Mouse (Mus musculus): ENCODE results near the gene Mslnl.

The Mslnl gene

GRCm38 (mm10) chr17:25748238-25748637 lies 12.4 kb downstream of the Mslnl start:
- no peak for DNase-seq

DNA sequence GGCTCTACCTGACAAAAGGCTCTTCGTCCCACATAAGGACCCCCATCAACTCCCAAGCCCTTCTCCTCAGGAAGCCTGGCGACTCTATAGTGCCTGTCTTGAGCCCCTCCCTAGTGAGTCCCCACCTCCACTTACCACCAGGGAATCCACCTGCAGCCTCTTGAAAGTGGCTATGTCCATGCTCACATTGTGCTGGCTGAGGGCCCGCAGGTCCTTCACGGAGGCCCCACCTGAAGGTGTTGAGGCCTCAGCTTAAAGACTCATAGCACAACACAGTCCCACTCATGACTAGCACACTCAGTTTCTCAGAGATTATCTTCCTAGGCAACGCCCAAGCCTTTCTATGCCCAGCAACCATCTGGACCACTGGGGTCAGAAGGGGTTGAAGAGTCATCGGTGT lies 13.5 kb downstream of the Mslnl start:
- no peak for DNase-seq

DNA sequence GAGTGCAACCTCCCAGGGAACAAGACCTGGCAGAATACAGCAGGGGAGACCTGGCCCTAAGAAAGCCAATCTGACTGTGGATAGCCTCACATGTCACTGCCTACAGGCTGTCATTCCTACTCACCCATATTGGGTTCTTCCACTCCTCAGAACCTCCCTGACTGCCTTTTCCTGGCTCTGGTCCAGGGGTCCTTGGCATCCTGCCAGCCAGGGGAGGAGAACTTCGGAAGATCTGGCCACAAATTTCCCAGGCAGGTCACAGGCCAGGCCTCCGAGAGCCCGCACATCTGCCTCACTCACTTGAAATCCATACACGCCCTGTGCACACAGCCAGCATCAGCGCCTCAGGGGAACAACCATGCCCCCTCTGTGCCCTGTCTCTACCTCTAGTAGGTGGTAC lies 15.6 kb downstream of the Mslnl start:
- DNase-seq, result peak in 1 of 2 experiments; percentile 31

GRCm38 (mm10) chr17:25754241-25754640 lies 18.4 kb downstream of the Mslnl start, which contains the start of gene Msln:
Gene Msln (minus strand): TSS chr17:25754378.
- no peak for DNase-seq

GRCm38 (mm10) chr17:25755086-25755485 lies 19.2 kb downstream of the Mslnl start:
- DNase-seq, result no peak

GRCm38 (mm10) chr17:25755627-25756377 lies 20.0 kb downstream of the Mslnl start:
- no peak for DNase-seq

- DNase-seq, result no peak
Observed at GRCm38 (mm10) chr17:25756378-25757242, 20.8 kb downstream of the Mslnl start.

DNA sequence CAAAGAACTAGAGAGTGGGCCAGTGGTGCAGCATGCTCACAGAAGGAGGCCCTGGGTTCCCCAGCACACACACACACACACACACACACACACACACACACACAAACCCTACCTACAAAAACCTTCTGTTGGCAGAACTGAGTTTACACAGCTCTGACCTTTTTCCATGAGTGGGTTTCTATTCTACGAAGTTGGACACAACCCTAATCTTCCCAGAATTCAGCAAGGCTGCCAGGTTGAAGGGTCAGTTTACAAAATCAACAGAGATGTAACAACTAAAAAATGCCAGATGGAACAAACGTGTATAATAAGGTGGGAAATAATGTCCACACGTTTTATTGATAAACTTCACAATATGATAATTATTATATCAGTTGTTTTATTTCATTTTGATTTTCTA lies 21.8 kb downstream of the Mslnl start:
- DNase-seq, result no peak

DNA sequence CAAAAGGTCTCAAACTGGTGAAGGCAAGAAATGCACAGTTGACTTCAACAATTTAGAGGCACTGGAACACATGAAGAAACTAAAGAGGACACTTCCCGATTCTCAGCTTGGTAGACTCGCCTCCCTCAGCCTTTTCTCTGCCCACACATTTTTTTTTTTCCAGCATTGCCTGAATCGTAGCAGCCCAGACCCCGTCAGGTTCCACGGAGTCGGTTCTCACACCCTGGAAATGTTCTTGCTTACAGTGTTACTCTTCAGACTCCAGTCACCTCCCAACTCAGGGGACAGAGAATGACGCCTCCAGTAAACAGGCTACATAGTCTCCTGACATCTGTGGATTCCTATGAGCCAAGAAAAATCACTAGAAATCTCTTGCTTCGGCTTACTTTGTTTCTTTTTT lies 24.3 kb downstream of the Mslnl start:
- DNase-seq, result no peak

- DNase-seq, result no peak
Observed at GRCm38 (mm10) chr17:25761561-25761970, 25.7 kb downstream of the Mslnl start.

DNA sequence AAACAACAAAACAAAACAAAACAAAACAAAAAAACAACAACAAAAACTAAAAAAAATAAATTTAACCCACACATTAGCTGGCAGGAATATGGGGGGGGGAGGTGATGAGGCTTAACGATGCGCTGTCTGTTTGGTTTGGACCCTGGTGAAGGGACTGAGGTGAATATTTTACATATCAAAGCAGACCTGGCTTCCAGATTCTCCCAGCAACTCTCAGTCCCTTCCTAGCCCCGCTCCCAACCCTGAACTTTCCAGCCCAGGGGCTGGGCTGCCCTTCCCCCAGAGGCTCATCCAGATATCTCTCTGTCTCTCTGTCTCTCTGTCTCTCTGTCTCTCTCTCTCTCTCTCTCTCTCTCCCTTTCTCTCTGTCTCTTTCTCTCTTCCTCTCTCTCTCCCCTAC lies 26.7 kb downstream of the Mslnl start:
- no peak for DNase-seq

GRCm38 (mm10) chr17:25765886-25766285 lies 30.0 kb downstream of the Mslnl start:
- DNase-seq, result no peak

GRCm38 (mm10) chr17:25769331-25769730 lies 33.5 kb downstream of the Mslnl start:
- no peak for DNase-seq

GRCm38 (mm10) chr17:25773549-25774120 lies 37.8 kb downstream of the Mslnl start, which contains the start of gene Narfl:
Gene Narfl (plus strand): TSS chr17:25773776.
- peak; percentile 95 to 98 for DNase-seq

GRCm38 (mm10) chr17:25775318-25776062 lies 39.6 kb downstream of the Mslnl start:
- peak; percentile 56 to 60 for DNase-seq

DNA sequence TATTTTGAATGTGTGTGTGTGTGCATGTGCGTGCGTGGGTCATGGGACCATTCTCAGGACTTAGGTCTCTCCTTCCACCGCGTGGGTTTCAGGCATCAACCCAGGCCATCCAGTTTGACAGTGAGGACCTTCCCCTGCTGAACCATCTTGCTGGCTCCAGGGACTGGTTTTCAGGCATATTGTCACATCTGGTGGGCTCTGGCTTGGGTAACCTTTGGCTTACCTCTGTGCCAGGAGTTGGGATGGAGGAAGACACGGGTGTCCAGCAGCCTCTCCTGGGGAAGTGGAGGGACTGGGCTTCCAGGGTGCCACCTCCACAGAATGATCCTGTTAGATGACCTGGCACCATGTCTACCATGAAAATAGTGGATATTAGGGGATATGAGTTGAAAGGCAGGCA lies 42.1 kb downstream of the Mslnl start:
- no peak for DNase-seq

DNA sequence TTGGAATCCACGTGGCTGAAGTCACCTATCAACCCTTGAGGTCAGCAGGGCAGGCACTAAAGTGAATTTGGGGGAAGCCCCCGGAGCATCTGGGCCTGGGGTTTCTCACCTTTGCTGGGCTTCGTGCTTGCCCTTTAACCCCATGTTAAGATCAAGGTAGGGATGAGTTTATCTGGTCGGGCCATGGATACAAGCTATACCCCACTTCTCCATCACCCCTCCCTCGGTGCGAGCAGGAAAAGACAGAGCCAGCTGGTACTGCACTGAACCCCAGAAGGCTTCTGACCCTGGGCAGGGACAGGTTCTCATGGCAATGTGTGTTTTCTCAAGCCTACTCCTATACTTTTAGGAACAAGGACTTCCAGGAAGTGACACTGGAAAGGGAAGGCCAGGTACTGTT lies 45.5 kb downstream of the Mslnl start:
- no peak for DNase-seq

DNA sequence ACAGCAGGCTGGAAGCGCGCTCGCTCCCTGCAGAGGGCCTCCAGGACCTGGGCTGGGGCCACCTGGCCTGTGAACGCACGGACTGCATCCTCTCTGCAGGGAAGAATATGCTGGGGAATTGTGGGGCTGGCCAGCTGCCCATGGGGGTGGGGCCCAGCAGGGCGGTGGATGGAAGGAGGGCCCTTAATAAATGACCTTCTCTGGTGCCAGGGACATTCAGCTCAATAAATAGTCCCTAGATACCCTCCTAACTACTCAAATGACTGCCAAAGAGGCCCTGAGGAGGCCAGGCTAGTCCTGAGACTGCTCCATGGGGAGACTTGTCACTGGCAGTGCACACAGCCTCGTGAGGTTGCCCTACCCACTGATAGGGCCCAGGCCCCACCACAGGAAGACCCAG lies 47.2 kb downstream of the Mslnl start:
- peak; percentile 35 to 46 for DNase-seq

GRCm38 (mm10) chr17:25783861-25784574 lies 48.2 kb downstream of the Mslnl start:
- no peak for DNase-seq

DNA sequence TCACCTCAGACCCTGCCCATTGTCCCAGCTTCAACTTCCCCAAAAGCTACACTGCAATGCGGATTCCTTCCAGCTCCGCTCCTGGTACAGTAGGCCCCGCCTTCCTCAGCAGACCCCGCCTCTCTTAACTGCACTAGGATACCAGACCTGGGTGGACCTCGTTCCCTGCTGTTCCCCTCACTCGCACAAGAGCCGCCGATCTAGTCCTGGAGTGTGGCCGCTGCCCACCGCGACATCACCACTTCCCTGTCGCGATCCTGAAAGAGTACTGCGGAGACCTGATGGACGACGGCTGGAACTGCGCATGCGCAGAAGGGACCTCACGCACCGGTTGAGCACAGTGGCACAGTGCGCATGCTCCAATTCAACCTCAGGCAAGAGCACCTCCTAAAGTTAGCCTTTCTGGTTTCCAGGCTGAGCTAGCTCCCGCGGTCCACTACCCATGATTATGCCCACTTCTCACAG lies 49.5 kb downstream of the Mslnl start, which contains the start of gene Haghl:
Gene Haghl, minus strand, starts transcription at position 393 of the 465 bp plus-strand sequence.
- DNase-seq, result peak; percentile 95 to 97

GRCm38 (mm10) chr17:25786280-25786679 lies 50.4 kb downstream of the Mslnl start, which contains the start of gene Ccdc78:
Gene Ccdc78 (plus strand): TSS chr17:25786580.
- no peak for DNase-seq

All from kidney, adult 8-10 months (tissue).